Mouse (Mus musculus) urinary bladder, postnatal 4 days (tissue): ENCODE results near the gene Gm6890.
"Not testable (repeated sequence)": the region's sequence is repeated elsewhere in the genome, so short reads cannot be mapped to it uniquely, and the experiment has no call there.

Experiments
- DNase-seq, 2 experiments: peaks; one replicate each; pipeline ENCODE4 v3.0.0; 2021 to 2022; ENCODE audit warnings: low spot score in 2 of 2

Gene Gm6890

DNA sequence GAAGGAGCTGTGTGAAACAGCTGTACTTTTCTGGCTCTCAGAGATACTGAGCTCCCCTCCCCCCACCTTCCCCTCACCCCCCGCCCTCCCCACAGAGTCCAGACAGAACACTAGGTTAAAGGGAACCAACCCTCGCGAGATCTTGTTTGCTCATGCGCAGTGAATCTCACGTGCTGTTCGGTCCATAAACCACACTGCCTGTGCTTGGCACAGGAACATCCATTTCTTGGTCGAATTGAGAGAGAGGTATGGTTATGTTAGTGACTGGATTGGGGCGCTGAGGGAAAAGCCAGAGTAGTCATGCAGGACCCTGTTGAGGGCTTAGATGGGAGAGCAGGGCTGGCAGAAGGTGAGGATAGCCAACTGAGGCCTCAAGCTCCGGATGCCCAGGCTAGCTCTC, at the start of gene Gm6890:
Gene Gm6890, plus strand, starts transcription at position 301 of the 400 bp plus-strand sequence.
- not testable (repeated sequence) for DNase-seq

DNA sequence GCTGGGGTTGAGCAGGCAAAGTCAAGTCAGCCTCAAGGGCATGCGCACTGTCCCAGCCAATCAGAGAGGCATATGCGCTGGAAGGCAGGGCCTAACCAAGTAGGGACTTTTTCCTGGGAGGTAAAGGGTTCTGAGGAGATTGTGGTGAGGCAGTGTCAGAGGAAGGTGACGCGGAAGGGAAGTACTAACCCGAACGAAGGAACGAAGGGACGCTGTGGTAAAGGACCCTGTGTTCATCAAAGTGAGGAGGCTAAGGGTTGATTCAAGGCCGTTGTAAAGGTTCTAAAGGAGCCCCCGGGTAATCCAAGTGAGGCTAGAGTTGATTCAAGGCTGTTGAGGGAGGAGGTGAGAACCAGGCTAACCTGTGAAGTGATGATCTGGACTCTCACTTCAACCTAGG, 14.5 kb upstream of the Gm6890 start:
- not testable (repeated sequence) for DNase-seq

- not testable (repeated sequence) for DNase-seq
Observed at GRCm38 (mm10) chrX:74770715-74771114, 30.0 kb downstream of the Gm6890 start.
